Mouse (Mus musculus) kidney, adult 2 months (tissue): ENCODE data around the gene Rps15.

Experiments used
- CTCF ChIP-seq: fragments of 200-500 bp; conservative IDR thresholded peaks from 2 replicates; pipeline ENCODE4 v1.5.1; 2011; ENCODE audit warnings: low read depth, mild to moderate bottlenecking, control low read depth, low read length, moderate library complexity, mixed read lengths; ENCODE audit not compliant: insufficient read depth, insufficient read length
- POLR2A ChIP-seq: fragments of 200-500 bp; IDR thresholded peaks from one replicate; pipeline ENCODE4 v1.6.1; 2011; ENCODE audit warnings: low read depth, low read length, control low read depth

DNA sequence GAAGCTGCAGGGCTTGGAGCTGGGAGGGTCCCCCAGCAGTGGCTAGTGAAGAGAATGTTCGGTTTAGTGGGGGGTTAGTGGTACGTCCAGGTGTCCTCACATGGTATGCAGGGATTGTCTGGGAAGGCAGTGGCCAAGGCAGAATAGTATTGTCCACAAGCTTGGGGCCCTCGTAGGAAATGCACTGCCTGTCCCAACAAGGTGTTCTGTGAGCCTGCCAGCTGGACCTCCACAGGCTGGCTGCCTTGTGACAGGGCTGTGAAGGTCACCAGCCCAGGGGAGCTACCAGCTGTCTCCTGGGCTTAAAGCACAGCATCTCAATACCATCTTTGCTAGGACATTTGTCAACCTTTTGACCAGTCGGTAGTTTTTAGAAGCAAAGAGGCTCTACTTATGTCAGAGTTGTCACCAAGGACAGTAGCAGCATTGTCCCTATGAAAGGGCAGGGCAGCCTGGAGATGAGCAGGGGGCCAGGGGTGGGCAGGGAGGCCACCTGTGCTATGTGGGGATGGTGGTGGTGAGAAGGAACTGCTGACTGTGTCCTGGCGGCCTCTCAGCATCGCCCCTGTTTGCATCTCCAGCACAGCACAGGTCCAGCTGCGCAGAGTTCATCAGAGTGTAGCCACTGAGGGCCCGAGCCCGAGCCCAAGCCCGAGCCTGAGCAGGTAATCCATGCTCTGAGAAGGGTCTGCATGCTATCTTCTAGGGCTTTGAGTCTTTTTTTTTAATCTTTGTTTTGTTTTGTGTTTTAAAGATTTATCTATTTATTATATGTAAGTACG, 39.6 kb upstream of the Rps15 start:
- TF ChIP-seq CTCF (no peak), POLR2A (no peak)
